Mouse (Mus musculus): ENCODE data around the gene Sipa1l3.

Sipa1l3 gene

GRCm38 (mm10) chr7:29446156-29446555 lies 72.3 kb downstream of the Sipa1l3 start:
- no peak for DNase-seq (ENCODE audit: low read depth, low spot score)

GRCm38 (mm10) chr7:29444527-29444926 lies 73.9 kb downstream of the Sipa1l3 start:
- DNase-seq (ENCODE audit: low read depth, low spot score) = no peak

GRCm38 (mm10) chr7:29444070-29444469 lies 74.4 kb downstream of the Sipa1l3 start:
- no peak for DNase-seq (ENCODE audit: low read depth, low spot score)

GRCm38 (mm10) chr7:29441793-29442192 lies 76.6 kb downstream of the Sipa1l3 start:
- no peak for DNase-seq (ENCODE audit: low read depth, low spot score)

GRCm38 (mm10) chr7:29441151-29441550 lies 77.3 kb downstream of the Sipa1l3 start:
- DNase-seq (ENCODE audit: low read depth, low spot score) = no peak

- no peak for DNase-seq (ENCODE audit: low read depth, low spot score)
Observed at GRCm38 (mm10) chr7:29438655-29439282, 79.7 kb downstream of the Sipa1l3 start.

GRCm38 (mm10) chr7:29438204-29438603 lies 80.2 kb downstream of the Sipa1l3 start:
- DNase-seq (ENCODE audit: low read depth, low spot score) = no peak

GRCm38 (mm10) chr7:29437072-29437471 lies 81.4 kb downstream of the Sipa1l3 start:
- DNase-seq (ENCODE audit: low read depth, low spot score) = no peak

- DNase-seq (ENCODE audit: low read depth, low spot score) = no peak
Observed at GRCm38 (mm10) chr7:29434313-29435035, 84.0 kb downstream of the Sipa1l3 start.

GRCm38 (mm10) chr7:29433725-29434124 lies 84.7 kb downstream of the Sipa1l3 start:
- no peak for DNase-seq (ENCODE audit: low read depth, low spot score)

GRCm38 (mm10) chr7:29432947-29433553 lies 85.4 kb downstream of the Sipa1l3 start:
- no peak for DNase-seq (ENCODE audit: low read depth, low spot score)

- DNase-seq (ENCODE audit: low read depth, low spot score) = no peak
Observed at GRCm38 (mm10) chr7:29432180-29432946, 86.1 kb downstream of the Sipa1l3 start.

GRCm38 (mm10) chr7:29430739-29431211 lies 87.7 kb downstream of the Sipa1l3 start:
- no peak for DNase-seq (ENCODE audit: low read depth, low spot score)

- no peak for DNase-seq (ENCODE audit: low read depth, low spot score)
Observed at GRCm38 (mm10) chr7:29426056-29426455, 92.4 kb downstream of the Sipa1l3 start.

- no peak for DNase-seq (ENCODE audit: low read depth, low spot score)
Observed at GRCm38 (mm10) chr7:29425413-29425827, 93.0 kb downstream of the Sipa1l3 start.

- no peak for DNase-seq (ENCODE audit: low read depth, low spot score)
Observed at GRCm38 (mm10) chr7:29424690-29425089, 93.8 kb downstream of the Sipa1l3 start.

- DNase-seq (ENCODE audit: low read depth, low spot score) = no peak
Observed at GRCm38 (mm10) chr7:29421909-29422244, 96.6 kb downstream of the Sipa1l3 start.

GRCm38 (mm10) chr7:29421240-29421908 lies 97.1 kb downstream of the Sipa1l3 start:
- DNase-seq (ENCODE audit: low read depth, low spot score) = no peak

GRCm38 (mm10) chr7:29419836-29420235 lies 98.6 kb downstream of the Sipa1l3 start:
- no peak for DNase-seq (ENCODE audit: low read depth, low spot score)

GRCm38 (mm10) chr7:29418231-29418630 lies 100.2 kb downstream of the Sipa1l3 start:
- DNase-seq (ENCODE audit: low read depth, low spot score) = no peak

GRCm38 (mm10) chr7:29417332-29418069 lies 100.9 kb downstream of the Sipa1l3 start:
- no peak for DNase-seq (ENCODE audit: low read depth, low spot score)
